Mouse (Mus musculus) forebrain, postnatal 0 days (tissue): ENCODE measurements around the gene Pxmp4. TPM values are rescaled to one million over a fixed set of nuclear protein-coding genes. Genes with fewer than 3 reads are reported as not detected.

Source experiments
- ATAC-seq: fragments of 200-750 bp; cut with Nextera tagmentation; 2 replicates; pipeline ENCODE4 v1.8.0; 2017; ENCODE audit warnings: mild to moderate bottlenecking, moderate library complexity
- DNase-seq: peaks from one replicate; pipeline ENCODE4 v3.0.0-alpha.2; 2015
- H3K27ac ChIP-seq: fragments of 300-500 bp; sonication (generic); 2 replicates; pipeline ENCODE4 v1.5.1; 2014; ENCODE audit warnings: low read depth, mild to moderate bottlenecking, antibody characterized with exemption, low read length, moderate library complexity, mixed read lengths
- H3K27me3 ChIP-seq: fragments of 300-500 bp; sonication (generic); 2 replicates; pipeline ENCODE4 v1.6.1; 2014; ENCODE audit warnings: mild to moderate bottlenecking, low read length, mixed read lengths; ENCODE audit not compliant: insufficient read depth
- H3K36me3 ChIP-seq: fragments of 300-500 bp; sonication (generic); 2 replicates; pipeline ENCODE4 v1.6.1; 2014; ENCODE audit warnings: mild to moderate bottlenecking, moderate library complexity; ENCODE audit not compliant: insufficient read depth
- H3K4me1 ChIP-seq: fragments of 300-500 bp; sonication (generic); 2 replicates; pipeline ENCODE4 v1.6.1; 2014; ENCODE audit warnings: antibody characterized with exemption; ENCODE audit not compliant: insufficient read depth
- H3K4me2 ChIP-seq: fragments of 300-500 bp; sonication (generic); 2 replicates; pipeline ENCODE4 v1.6.1; 2014; ENCODE audit warnings: low read depth, mild to moderate bottlenecking, moderate library complexity
- H3K4me3 ChIP-seq: fragments of 300-500 bp; sonication (generic); 2 replicates; pipeline ENCODE4 v1.5.1; 2014; ENCODE audit warnings: low read depth, low read length, mixed read lengths
- H3K9ac ChIP-seq: fragments of 300-500 bp; sonication (generic); 2 replicates; pipeline ENCODE4 v1.6.1; 2014; ENCODE audit warnings: mild to moderate bottlenecking
- H3K9me3 ChIP-seq: fragments of 300-500 bp; sonication (generic); 2 replicates; pipeline ENCODE4 v1.6.1; 2016; ENCODE audit warnings: low read length
- CTCF ChIP-seq: sonication (generic); IDR thresholded peaks from 2 replicates; pipeline ENCODE4 v1.5.1; 2016; ENCODE audit warnings: antibody characterized with exemption, control low read depth, low read depth
- WGBS: fragments of 180-500 bp; shearing (Covaris S2); extraction: QIAGEN DNeasy Blood & Tissue Kit; methylation state at CpG from one replicate; pipeline ENCODE4 v1.1.7; 2014; 5-methylcytosine and 5-hydroxymethylcytosine counted together
- polyA plus RNA-seq: library from polyadenylated mRNA; unstranded; fragments of >200 nt; fragmentation: Nextera tagmentation; extraction: Ambion mirVana; gene quantifications from 2 replicates; pipeline ENCODE4 v1.2.1, GENCODE M21; 2015
- total RNA-seq: library from RNA; depleted of rRNA; stranded (reverse); fragments of >200 nt; gene quantifications from 2 replicates; pipeline ENCODE4 v1.2.3, GENCODE M21; 2014

Pxmp4 gene
- total and polyA plus RNA-seq, 2 experiments from 2014 or later, result 15.0 to 17.9 TPM

DNA sequence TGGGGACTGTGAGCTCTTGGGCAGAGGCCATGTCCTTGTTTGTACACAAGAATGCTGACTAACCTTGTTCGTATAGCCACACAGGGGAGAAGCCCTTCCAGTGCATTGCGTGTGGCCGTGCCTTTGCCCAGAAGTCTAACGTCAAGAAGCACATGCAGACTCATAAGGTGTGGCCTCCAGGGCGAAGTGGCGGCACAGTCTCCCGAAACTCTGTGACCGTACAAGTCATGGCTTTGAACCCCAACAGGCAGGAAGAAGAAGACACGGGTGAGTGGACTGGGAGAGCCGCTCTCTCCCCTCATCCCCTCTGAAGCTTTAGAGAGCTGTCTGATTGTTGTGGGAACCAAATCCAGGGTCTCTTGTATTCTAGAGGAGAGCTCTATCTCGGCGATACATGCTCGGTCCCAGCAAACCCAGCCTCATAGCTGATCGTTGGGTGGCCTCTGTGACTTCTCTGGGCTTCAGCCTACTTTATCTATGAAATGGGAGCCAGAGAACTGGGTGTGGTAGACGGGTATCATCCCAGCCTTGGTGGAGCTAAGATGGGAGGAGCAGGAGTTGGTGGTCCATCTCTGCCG lies 28.8 kb upstream of the Pxmp4 start:
- H3K9ac ChIP-seq, result no peak overlapping the region
- TF ChIP-seq CTCF, result no peak
- peaks cover 68% of the 10 kb centered on the region for H3K36me3 ChIP-seq
- 95% methylated on average over 16 of the region's 16 CpGs for WGBS
- H3K4me2 ChIP-seq, result no peak overlapping the region
- no peak overlapping the region for H3K27ac ChIP-seq
- no peaks in the 10 kb centered on the region for H3K4me1 ChIP-seq
- DNase-seq (no peak), ATAC-seq (no peak)
- H3K4me3 ChIP-seq, result no peak overlapping the region
- H3K9me3 ChIP-seq, result no peaks in the 10 kb centered on the region
- H3K27me3 ChIP-seq, result no peaks in the 10 kb centered on the region

DNA sequence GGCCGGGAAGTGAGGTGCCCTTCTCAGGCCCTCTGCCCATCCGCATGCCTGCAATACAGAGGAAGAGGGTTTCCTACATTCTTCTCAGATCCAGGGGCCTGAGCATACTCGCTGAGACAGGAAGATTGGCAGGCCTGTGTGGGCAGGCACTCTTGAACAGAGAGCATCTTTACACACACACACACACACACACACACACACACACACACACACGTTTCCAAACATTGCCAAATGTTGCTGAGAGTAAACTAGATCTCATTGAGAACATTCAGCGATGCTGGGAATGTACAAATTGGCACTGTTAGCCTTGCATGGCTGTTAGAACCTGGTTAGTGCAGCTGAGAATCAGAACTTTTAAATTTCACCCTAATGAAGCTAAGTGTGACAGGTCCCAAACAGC lies 27.0 kb upstream of the Pxmp4 start:
- ATAC-seq (no peak), DNase-seq (no peak)
- Histone ChIP-seq H3K27me3 (no peaks in the 10 kb centered on the region), H3K4me1 (no peaks in the 10 kb centered on the region), H3K27ac (no peak overlapping the region), H3K4me2 (no peak overlapping the region), H3K36me3 (peaks cover 70% of the 10 kb centered on the region), H3K9ac (no peak overlapping the region), H3K4me3 (no peak overlapping the region), H3K9me3 (no peaks in the 10 kb centered on the region)
- WGBS, result 77% methylated on average over 5 of the region's 5 CpGs
- TF ChIP-seq CTCF, result no peak

DNA sequence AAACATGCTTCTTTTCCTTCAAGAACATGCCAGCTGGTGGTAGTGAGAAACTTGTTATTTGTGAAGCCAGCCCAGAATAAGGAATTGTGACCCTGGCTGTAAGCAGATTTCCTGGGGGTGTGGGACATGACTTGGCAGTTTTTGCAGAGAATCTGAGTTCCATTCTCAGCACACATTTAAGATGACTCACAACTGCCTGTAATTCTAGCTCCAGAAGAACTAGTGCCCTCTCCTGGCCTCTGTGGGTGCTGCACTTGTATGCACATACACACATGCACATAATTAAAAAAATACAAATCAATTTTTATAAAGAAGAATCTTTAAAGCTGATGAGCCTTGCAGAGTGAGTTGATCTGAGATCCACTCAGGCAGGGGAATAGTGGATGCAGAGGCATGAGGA lies 20.6 kb upstream of the Pxmp4 start:
- H3K36me3 ChIP-seq, result peaks cover 56% of the 10 kb centered on the region
- H3K27me3 ChIP-seq, result no peaks in the 10 kb centered on the region
- no peak for DNase-seq
- no peaks in the 10 kb centered on the region for H3K9me3 ChIP-seq
- ATAC-seq, result no peak
- no peak overlapping the region for H3K27ac ChIP-seq
- no peak overlapping the region for H3K9ac ChIP-seq
- no peaks in the 10 kb centered on the region for H3K4me1 ChIP-seq
- no peak for TF ChIP-seq CTCF
- no peak overlapping the region for H3K4me3 ChIP-seq
- no peak overlapping the region for H3K4me2 ChIP-seq

DNA sequence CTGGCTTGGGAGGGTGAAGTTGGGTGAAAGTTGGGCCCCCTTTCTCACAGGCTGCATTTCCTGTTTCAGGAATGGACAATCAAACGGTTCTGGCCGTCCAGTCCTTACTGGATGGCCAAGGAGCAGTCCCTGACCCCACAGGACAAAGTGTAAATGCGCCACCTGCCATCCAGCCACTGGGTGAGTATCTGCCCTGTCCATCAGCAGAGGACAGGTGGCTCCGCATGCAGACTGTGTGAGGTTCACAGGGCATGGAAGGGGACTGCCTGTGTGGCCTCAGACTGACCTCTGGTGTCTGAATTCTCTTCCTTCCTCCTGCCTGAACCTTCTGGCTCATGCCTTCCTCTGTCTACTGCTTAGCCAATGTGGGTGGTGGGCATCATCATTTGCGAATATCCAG lies 18.2 kb upstream of the Pxmp4 start:
- Histone ChIP-seq H3K27ac (no peak overlapping the region), H3K36me3 (peaks cover 39% of the 10 kb centered on the region), H3K4me1 (no peaks in the 10 kb centered on the region), H3K9ac (no peak overlapping the region), H3K27me3 (no peaks in the 10 kb centered on the region), H3K4me3 (no peak overlapping the region), H3K9me3 (no peaks in the 10 kb centered on the region), H3K4me2 (no peak overlapping the region)
- TF ChIP-seq CTCF, result no peak
- ATAC-seq (no peak), DNase-seq (no peak)
- WGBS, result 89% methylated on average over 5 of the region's 5 CpGs

DNA sequence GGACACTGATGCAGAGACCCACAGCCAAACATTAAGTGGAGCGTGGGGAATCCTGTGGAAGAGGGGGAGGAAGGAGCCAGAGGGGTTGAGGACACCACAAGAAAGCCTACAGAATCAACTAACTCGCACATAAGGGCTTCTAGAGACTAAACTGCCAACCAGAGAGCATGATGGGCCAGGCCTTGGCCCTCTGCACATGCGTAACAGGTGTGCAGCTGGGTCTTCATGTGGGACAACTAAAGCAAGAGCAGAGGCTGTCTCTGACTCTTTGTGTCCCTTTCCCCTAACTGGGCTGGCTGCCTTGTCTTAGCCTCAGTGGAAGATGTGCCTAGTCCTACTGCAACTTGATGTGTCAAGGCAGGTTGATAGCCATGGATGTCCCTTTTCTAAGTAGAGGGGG lies 13.6 kb upstream of the Pxmp4 start:
- 86% methylated on average over 3 of the region's 3 CpGs for WGBS
- Histone ChIP-seq H3K36me3 (no peaks in the 10 kb centered on the region), H3K27me3 (no peaks in the 10 kb centered on the region), H3K4me2 (no peak overlapping the region), H3K9me3 (no peaks in the 10 kb centered on the region), H3K27ac (no peak overlapping the region), H3K4me1 (0 out of 2 replicates have a peak, but pooled peaks cover 9% of the 10 kb centered on the region), H3K4me3 (no peak overlapping the region), H3K9ac (no peak overlapping the region)
- no peak for TF ChIP-seq CTCF
- ATAC-seq (no peak), DNase-seq (no peak)

DNA sequence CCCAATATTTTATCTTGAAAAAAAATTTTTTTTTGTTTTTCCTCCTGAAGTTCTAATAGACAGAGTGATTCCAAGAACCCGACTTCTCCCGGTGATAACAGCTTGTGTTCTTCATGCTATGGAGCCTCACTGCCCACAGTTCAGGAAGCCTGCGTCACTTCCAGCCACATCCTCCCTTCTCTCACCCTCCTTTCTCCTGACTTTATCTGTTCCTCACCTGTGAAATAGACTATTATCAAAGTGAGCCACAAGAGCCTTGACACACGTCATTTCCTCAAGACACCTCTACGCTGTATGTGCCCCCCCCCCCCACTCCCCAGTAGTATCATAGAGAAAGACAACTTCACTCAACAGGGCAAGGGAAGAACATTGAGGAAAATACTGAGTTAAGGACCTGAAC lies 12.2 kb upstream of the Pxmp4 start:
- H3K9me3 ChIP-seq, result no peaks in the 10 kb centered on the region
- H3K4me2 ChIP-seq, result no peak overlapping the region
- no peak overlapping the region for H3K9ac ChIP-seq
- H3K36me3 ChIP-seq, result no peaks in the 10 kb centered on the region
- no peak overlapping the region for H3K27ac ChIP-seq
- H3K27me3 ChIP-seq, result no peaks in the 10 kb centered on the region
- ATAC-seq (no peak), DNase-seq (no peak)
- H3K4me3 ChIP-seq, result no peak overlapping the region
- no peak for TF ChIP-seq CTCF
- 0 out of 2 replicates have a peak, but pooled peaks cover 9% of the 10 kb centered on the region for H3K4me1 ChIP-seq
- WGBS, result 95% methylated on average over 5 of the region's 5 CpGs

DNA sequence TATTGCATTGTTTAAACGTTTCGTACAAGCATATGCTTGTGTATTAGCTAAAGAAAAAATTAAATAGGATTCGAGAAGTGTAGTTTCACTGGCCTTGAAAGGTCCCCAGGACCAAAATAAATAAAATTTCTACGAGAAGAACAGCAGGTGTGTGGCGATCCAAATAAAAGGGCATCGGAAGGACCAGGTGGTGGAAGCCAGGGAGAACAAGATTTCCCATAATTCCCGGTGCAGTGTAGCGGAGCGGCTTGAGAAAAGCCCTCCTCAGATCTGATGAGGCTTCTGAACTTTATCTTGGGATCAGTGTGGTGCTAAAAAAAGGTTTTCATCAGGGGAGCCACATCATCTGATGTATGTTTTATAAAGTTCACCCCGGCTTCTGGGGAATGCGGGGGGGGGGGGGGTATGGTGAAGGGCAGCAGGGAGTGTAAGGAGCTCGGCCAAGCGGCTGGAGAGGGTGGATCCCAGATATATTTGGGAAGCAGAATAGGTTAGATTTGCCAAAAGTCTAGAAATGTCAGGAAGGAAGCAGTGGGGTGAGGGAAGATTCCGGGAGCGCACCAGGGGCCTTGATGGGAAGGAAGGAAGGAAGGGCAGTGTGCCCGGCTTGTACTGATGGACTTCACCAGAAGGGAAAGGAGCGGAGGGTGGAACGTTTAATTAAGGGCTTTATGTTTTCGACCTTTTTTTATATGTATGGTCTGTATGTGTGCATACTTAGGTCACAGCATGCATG lies 11.5 kb upstream of the Pxmp4 start:
- Histone ChIP-seq H3K4me3 (no peak overlapping the region), H3K9ac (0 out of 2 replicates have a peak overlapping the region, but pooled peaks have one; percentile 89), H3K27me3 (no peaks in the 10 kb centered on the region), H3K9me3 (no peaks in the 10 kb centered on the region), H3K4me1 (0 out of 2 replicates have a peak, but pooled peaks cover 9% of the 10 kb centered on the region), H3K27ac (no peak overlapping the region), H3K4me2 (peak overlapping the region; percentile 71; the same call in 1 of the 2 replicates), H3K36me3 (no peaks in the 10 kb centered on the region)
- no peak for ATAC-seq
- TF ChIP-seq CTCF, result no peak
- DNase-seq, result no peak
- 71% methylated on average over 19 of the region's 19 CpGs for WGBS
